Mouse (Mus musculus): Measurements from ENCODE around the gene Grk5. TPM values are rescaled to one million over a fixed set of nuclear protein-coding genes. Genes with fewer than 3 reads are reported as not detected.
"Not testable (repeated sequence)": the region's sequence is repeated elsewhere in the genome, so short reads cannot be mapped to it uniquely, and the experiment has no call there.

The Grk5 gene
- polyA plus RNA-seq (2012; rRNA removed) (0.64 and 0.84 TPM in 2 replicates), polyA plus RNA-seq (2014; fragmentation: Nextera tagmentation; extraction: Ambion mirVana) (0.50 and 0.59 TPM in 2 replicates)

GRCm38 (mm10) chr19:60889714-60890315 is at the start of gene Grk5:
Grk5 (plus strand) TSS chr19:60889749.
- Histone ChIP-seq H3K4me3 (ENCODE audit: insufficient read depth in 1 of 2, low read depth in 2 of 2, low read length in 2 of 2) (peak within 1 kb of the TSS; percentile 85 to 90), H3K9ac (replicated peaks) (peak within 1 kb of the TSS; percentile 94), H3K27me3 (ENCODE audit: control insufficient read depth, insufficient read depth, low read length) (no peaks in the 10 kb centered on the region; the same call in none of the 2 replicates), H3K4me2 (ENCODE audit: low read depth) (peak within 1 kb of the TSS; percentile 89), H3K36me3 (replicated peaks; ENCODE audit: control insufficient read depth, insufficient read depth, low read depth) (no peaks in the 10 kb centered on the region), H3K4me1 (replicated peaks; ENCODE audit: control insufficient read depth in 2 of 2, insufficient read depth in 2 of 2, low read length in 1 of 2) (peaks cover 23 to 29% of the 10 kb centered on the region in 2 experiments), H3K9me3 (ENCODE audit: control insufficient read depth, low read length) (no peaks in the 10 kb centered on the region), H3K27ac (peak within 1 kb of the TSS; percentile 85)
- DNase-seq (ENCODE audit: low read depth in 3 of 3, low spot score in 3 of 3) (peak; percentile 84 to 88 (median 86)), ATAC-seq (ENCODE audit: insufficient read depth) (peak; percentile 98)
- TF ChIP-seq CTCF (IDR thresholded peaks at IDR 0.05; ENCODE audit: low read depth) = peak; percentile 95
- TF ChIP-seq EP300 (IDR thresholded peaks at IDR 0.05; ENCODE audit: low read depth) = no peak
- under 1% methylated on average over 55 of the region's 55 CpGs for WGBS (ENCODE audit: insufficient replicate concordance)

- no peak for TF ChIP-seq CTCF (IDR thresholded peaks at IDR 0.05; ENCODE audit: low read depth)
- TF ChIP-seq EP300 (IDR thresholded peaks at IDR 0.05; ENCODE audit: low read depth) = peak; percentile 81
- Histone ChIP-seq H3K27ac (peak overlapping the region; percentile 18), H3K4me1 (replicated peaks; ENCODE audit: control insufficient read depth in 2 of 2, insufficient read depth in 2 of 2, low read length in 1 of 2) (peaks cover 18 to 19% of the 10 kb centered on the region in 2 experiments), H3K36me3 (replicated peaks; ENCODE audit: control insufficient read depth, insufficient read depth, low read depth) (peaks cover 7% of the 10 kb centered on the region; the same call in 1 of the 2 replicates), H3K4me2 (ENCODE audit: low read depth) (peak overlapping the region; percentile 39), H3K27me3 (ENCODE audit: control insufficient read depth, insufficient read depth, low read length) (no peaks in the 10 kb centered on the region), H3K9ac (replicated peaks) (no peak overlapping the region; the same call in none of the 2 replicates), H3K9me3 (ENCODE audit: control insufficient read depth, low read length) (no peaks in the 10 kb centered on the region), H3K4me3 (ENCODE audit: insufficient read depth in 1 of 2, low read depth in 2 of 2, low read length in 2 of 2) (no peak overlapping the region)
- ATAC-seq (ENCODE audit: insufficient read depth) (peak; percentile 85), DNase-seq (ENCODE audit: low read depth in 3 of 3, low spot score in 3 of 3) (peak; percentile 35 to 48 (median 39))
Observed at GRCm38 (mm10) chr19:60843324-60843723, 46.2 kb upstream of the Grk5 start.

GRCm38 (mm10) chr19:60845731-60846130 is 43.8 kb upstream of the Grk5 start:
- no peak for DNase-seq (ENCODE audit: low read depth in 3 of 3, low spot score in 3 of 3)
- ATAC-seq (ENCODE audit: insufficient read depth) = no peak

GRCm38 (mm10) chr19:60860868-60861700 is 28.5 kb upstream of the Grk5 start, which contains the start of gene Sfxn4:
Sfxn4 (minus strand) TSS chr19:60861479.
- Histone ChIP-seq H3K27me3 (ENCODE audit: control insufficient read depth, insufficient read depth, low read length) (no peaks in the 10 kb centered on the region), H3K4me1 (replicated peaks; ENCODE audit: control insufficient read depth in 2 of 2, insufficient read depth in 2 of 2, low read length in 1 of 2) (peaks cover 2 to 5% of the 10 kb centered on the region in 2 experiments), H3K4me3 (ENCODE audit: insufficient read depth in 1 of 2, low read depth in 2 of 2, low read length in 2 of 2) (peak within 1 kb of the TSS; percentile 54 to 70), H3K4me2 (ENCODE audit: low read depth) (peak within 1 kb of the TSS; percentile 87), H3K27ac (peak within 1 kb of the TSS; percentile 68), H3K9me3 (ENCODE audit: control insufficient read depth, low read length) (no peaks in the 10 kb centered on the region), H3K9ac (replicated peaks) (peak within 1 kb of the TSS; percentile 64), H3K36me3 (replicated peaks; ENCODE audit: control insufficient read depth, insufficient read depth, low read depth) (peaks cover 28% of the 10 kb centered on the region)
- peak; percentile 86 to 89 (median 86) for DNase-seq (ENCODE audit: low read depth in 3 of 3, low spot score in 3 of 3)
- WGBS (ENCODE audit: insufficient replicate concordance) = 3% methylated on average over 30 of the region's 30 CpGs
- ATAC-seq (ENCODE audit: insufficient read depth) = peak; percentile 97
- TF ChIP-seq CTCF (IDR thresholded peaks at IDR 0.05; ENCODE audit: low read depth) (no peak), EP300 (IDR thresholded peaks at IDR 0.05; ENCODE audit: low read depth) (peak; percentile 16; the same call in 1 of the 2 replicates)

More at GRCm38 (mm10) chr19:60845731-60846130, 43.8 kb upstream of the Grk5 start:
- Histone ChIP-seq H3K4me1 (replicated peaks; ENCODE audit: control insufficient read depth in 2 of 2, insufficient read depth in 2 of 2, low read length in 1 of 2) (peaks cover 18 to 19% of the 10 kb centered on the region in 2 experiments), H3K36me3 (replicated peaks; ENCODE audit: control insufficient read depth, insufficient read depth, low read depth) (no peaks in the 10 kb centered on the region), H3K4me2 (ENCODE audit: low read depth) (no peak overlapping the region), H3K27ac (no peak overlapping the region), H3K27me3 (ENCODE audit: control insufficient read depth, insufficient read depth, low read length) (no peaks in the 10 kb centered on the region), H3K4me3 (ENCODE audit: insufficient read depth in 1 of 2, low read depth in 2 of 2, low read length in 2 of 2) (no peak overlapping the region), H3K9me3 (ENCODE audit: control insufficient read depth, low read length) (no peaks in the 10 kb centered on the region), H3K9ac (replicated peaks) (no peak overlapping the region)
- no peak for TF ChIP-seq EP300 (IDR thresholded peaks at IDR 0.05; ENCODE audit: low read depth)
- TF ChIP-seq CTCF (IDR thresholded peaks at IDR 0.05; ENCODE audit: low read depth) = no peak

- H3K4me2 ChIP-seq (ENCODE audit: low read depth); H3K4me3 ChIP-seq (ENCODE audit: insufficient read depth in 1 of 2, low read depth in 2 of 2, low read length in 2 of 2); H3K27ac ChIP-seq; DNase-seq (ENCODE audit: low read depth in 3 of 3, low spot score in 3 of 3); H3K27me3 ChIP-seq (ENCODE audit: control insufficient read depth, insufficient read depth, low read length); H3K4me1 ChIP-seq (replicated peaks; ENCODE audit: control insufficient read depth in 2 of 2, insufficient read depth in 2 of 2, low read length in 1 of 2); H3K9ac ChIP-seq (replicated peaks); ATAC-seq (ENCODE audit: insufficient read depth); H3K9me3 ChIP-seq (ENCODE audit: control insufficient read depth, low read length): not testable (repeated sequence)
- WGBS (ENCODE audit: insufficient replicate concordance) = 91% methylated on average over 4 of the region's 4 CpGs
- H3K36me3 ChIP-seq (replicated peaks; ENCODE audit: control insufficient read depth, insufficient read depth, low read depth) = peaks cover 74% of the 10 kb centered on the region
Observed at GRCm38 (mm10) chr19:60866169-60866568, 23.4 kb upstream of the Grk5 start.

Measured in liver, embryonic 14.5 days (tissue).